Mouse (Mus musculus): ENCODE measurements around the gene Arid4a. TPM values are rescaled to one million over a fixed set of nuclear protein-coding genes. Genes with fewer than 3 reads are reported as not detected.
A peak's percentile ranks its signal among the peaks of the same experiment; 100 is the strongest.

The Arid4a gene
- polyA plus RNA-seq, 1 experiment from 2014 or later, result 34.9 TPM

DNA sequence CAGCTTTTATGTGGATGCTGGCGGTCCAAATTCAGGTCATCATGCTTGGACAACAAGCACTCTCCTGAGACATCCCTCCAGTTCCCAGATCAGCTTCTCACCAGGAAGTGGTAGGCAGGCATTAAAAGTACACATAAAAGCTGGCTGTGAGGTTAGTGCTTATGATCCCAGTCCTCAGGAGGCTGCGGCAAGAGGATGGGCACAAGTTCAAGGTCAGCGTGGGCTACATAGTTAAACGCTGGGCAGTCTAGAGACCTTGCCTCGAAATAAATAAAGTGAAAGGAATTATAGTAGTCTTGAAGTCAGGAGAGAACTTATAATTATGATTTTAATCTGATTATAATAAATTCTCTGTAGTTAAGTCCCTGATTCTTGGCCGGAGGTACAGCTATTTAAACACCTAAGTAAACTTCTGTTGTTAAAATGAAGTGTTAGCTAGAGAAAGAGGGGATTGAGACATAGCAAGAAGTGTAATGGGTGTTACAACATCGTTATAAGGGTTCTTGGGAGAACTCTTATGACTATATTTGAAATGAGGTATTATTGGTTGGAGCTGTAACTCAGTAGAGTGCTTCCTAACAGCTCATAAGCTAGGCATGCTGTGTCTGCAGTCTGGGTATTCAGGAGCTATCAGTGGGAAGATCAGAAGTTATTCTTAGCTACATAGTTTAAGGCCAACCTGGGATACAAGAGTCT lies 30.8 kb upstream of the Arid4a start:
- H3K4me1 ChIP-seq, result no peaks in the 10 kb centered on the region
- no peak overlapping the region for H3K9ac ChIP-seq
- H3K4me3 ChIP-seq (replicated peaks), result no peak overlapping the region
- H3K27ac ChIP-seq, result no peak overlapping the region
- H3K4me2 ChIP-seq, result no peak overlapping the region
- H3K36me3 ChIP-seq, result peaks cover 91% of the 10 kb centered on the region
- H3K27me3 ChIP-seq, result no peaks in the 10 kb centered on the region
- no peak for ATAC-seq (replicated peaks; ENCODE audit: low FRiP score)
- WGBS, result 95% methylated on average over 7 of the region's 7 CpGs
- H3K9me3 ChIP-seq (replicated peaks), result no peaks in the 10 kb centered on the region

DNA sequence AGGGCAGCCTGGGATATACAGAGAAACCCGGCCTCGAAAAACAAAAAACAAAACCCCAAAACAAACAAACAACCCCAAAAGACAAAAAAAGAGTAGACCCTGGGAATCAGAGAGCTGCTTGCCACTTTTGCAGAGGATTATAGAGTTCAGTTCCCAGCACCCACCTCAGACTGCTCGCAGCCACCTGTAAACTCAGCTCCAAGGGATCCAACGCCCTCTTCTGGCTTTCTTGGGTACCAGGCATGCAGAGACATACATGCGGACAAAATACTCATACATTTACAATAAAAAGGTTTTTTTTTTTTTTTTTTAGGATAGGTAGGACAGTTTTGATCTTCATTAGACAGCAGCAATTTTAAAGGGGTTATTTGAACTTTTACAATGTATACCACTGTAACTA lies 18.6 kb upstream of the Arid4a start:
- Histone ChIP-seq H3K4me2 (no peak overlapping the region), H3K36me3 (peaks cover 53% of the 10 kb centered on the region), H3K9ac (no peak overlapping the region), H3K27ac (no peak overlapping the region), H3K27me3 (no peaks in the 10 kb centered on the region), H3K4me3 (replicated peaks) (no peak overlapping the region), H3K9me3 (replicated peaks) (no peaks in the 10 kb centered on the region), H3K4me1 (peaks cover 8% of the 10 kb centered on the region)
- 94% methylated on average over 5 of the region's 5 CpGs for WGBS
- ATAC-seq (replicated peaks; ENCODE audit: low FRiP score), result no peak

GRCm38 (mm10) chr12:70999423-70999903 lies 16.3 kb upstream of the Arid4a start:
- Histone ChIP-seq H3K9me3 (replicated peaks) (no peaks in the 10 kb centered on the region), H3K27ac (peak overlapping the region; percentile 79), H3K4me3 (replicated peaks) (no peak overlapping the region), H3K4me2 (peak overlapping the region; percentile 20; the same call in 1 of the 2 replicates), H3K4me1 (peaks cover 8% of the 10 kb centered on the region), H3K27me3 (no peaks in the 10 kb centered on the region), H3K9ac (no peak overlapping the region), H3K36me3 (peaks cover 47% of the 10 kb centered on the region)
- no peak; the same call in 1 of the 2 replicates for ATAC-seq (replicated peaks; ENCODE audit: low FRiP score)
- 36% methylated on average over 5 of the region's 5 CpGs for WGBS

DNA sequence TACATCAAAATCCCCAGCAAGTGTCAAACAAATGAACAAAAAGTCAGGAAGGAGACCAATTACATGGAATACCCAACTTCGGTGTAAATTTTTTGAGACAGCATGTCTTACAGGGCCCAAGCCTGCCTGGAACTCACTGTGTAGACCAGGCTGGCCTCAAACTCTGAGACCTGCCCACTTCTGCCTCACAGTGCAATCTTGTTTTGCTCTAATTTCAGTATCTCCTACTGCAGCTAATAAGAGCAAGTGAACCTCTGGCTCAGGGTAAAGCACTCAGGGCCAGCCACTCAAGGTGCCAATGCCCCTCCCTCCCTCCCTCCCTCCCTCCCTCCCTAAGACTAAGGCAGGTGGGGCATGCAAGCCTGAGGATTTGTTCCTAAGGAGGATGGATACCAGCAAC lies 15.4 kb upstream of the Arid4a start:
- WGBS, result 84% methylated on average over 1 of the region's 1 CpGs
- H3K4me3 ChIP-seq (replicated peaks), result no peak overlapping the region
- H3K27ac ChIP-seq, result peak overlapping the region; percentile 79
- ATAC-seq (replicated peaks; ENCODE audit: low FRiP score), result no peak
- H3K27me3 ChIP-seq, result no peaks in the 10 kb centered on the region
- peaks cover 48% of the 10 kb centered on the region for H3K36me3 ChIP-seq
- H3K4me1 ChIP-seq, result peaks cover 8% of the 10 kb centered on the region
- no peak overlapping the region for H3K9ac ChIP-seq
- no peak overlapping the region for H3K4me2 ChIP-seq
- H3K9me3 ChIP-seq (replicated peaks), result no peaks in the 10 kb centered on the region

GRCm38 (mm10) chr12:71001456-71001855 lies 14.3 kb upstream of the Arid4a start:
- Histone ChIP-seq H3K9ac (no peak overlapping the region), H3K4me2 (no peak overlapping the region), H3K27ac (peak overlapping the region; percentile 11; the same call in 1 of the 2 replicates), H3K9me3 (replicated peaks) (no peaks in the 10 kb centered on the region), H3K27me3 (no peaks in the 10 kb centered on the region), H3K4me3 (replicated peaks) (no peak overlapping the region), H3K36me3 (peaks cover 48% of the 10 kb centered on the region), H3K4me1 (peaks cover 8% of the 10 kb centered on the region)
- ATAC-seq (replicated peaks; ENCODE audit: low FRiP score), result no peak
- 82% methylated on average over 6 of the region's 6 CpGs for WGBS

GRCm38 (mm10) chr12:71003760-71004426 lies 11.9 kb upstream of the Arid4a start:
- Histone ChIP-seq H3K27me3 (no peaks in the 10 kb centered on the region), H3K4me2 (no peak overlapping the region), H3K4me3 (replicated peaks) (no peak overlapping the region), H3K4me1 (peaks cover 4% of the 10 kb centered on the region), H3K9me3 (replicated peaks) (no peaks in the 10 kb centered on the region), H3K36me3 (peaks cover 57% of the 10 kb centered on the region), H3K9ac (no peak overlapping the region), H3K27ac (no peak overlapping the region)
- WGBS, result 93% methylated on average over 5 of the region's 6 CpGs
- ATAC-seq (replicated peaks; ENCODE audit: low FRiP score), result no peak

DNA sequence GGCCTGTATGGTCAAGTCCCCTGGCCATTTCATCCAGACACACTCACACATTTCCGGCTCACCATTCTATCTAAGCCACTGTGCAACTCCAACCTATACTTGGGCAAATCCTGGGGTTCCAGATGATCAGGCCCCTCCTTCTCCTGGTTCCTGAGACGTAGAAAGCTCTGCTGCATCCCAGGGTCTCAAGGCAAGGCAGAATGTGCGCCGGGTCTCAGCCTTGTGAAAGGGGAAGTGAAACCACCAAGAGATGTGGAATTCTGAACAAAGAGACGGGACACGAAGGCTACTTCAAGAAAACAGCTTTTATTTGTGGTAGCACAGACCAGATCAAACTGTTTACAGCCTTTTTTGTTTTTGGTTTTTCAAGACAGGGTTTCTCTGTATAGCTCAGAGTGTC lies 9.6 kb upstream of the Arid4a start:
- WGBS, result 89% methylated on average over 6 of the region's 6 CpGs
- Histone ChIP-seq H3K4me2 (no peak overlapping the region), H3K4me1 (no peaks in the 10 kb centered on the region; the same call in 1 of the 2 replicates), H3K4me3 (replicated peaks) (no peak overlapping the region), H3K27ac (no peak overlapping the region), H3K9me3 (replicated peaks) (no peaks in the 10 kb centered on the region), H3K27me3 (no peaks in the 10 kb centered on the region), H3K9ac (no peak overlapping the region), H3K36me3 (peaks cover 70% of the 10 kb centered on the region)
- ATAC-seq (replicated peaks; ENCODE audit: low FRiP score), result no peak

DNA sequence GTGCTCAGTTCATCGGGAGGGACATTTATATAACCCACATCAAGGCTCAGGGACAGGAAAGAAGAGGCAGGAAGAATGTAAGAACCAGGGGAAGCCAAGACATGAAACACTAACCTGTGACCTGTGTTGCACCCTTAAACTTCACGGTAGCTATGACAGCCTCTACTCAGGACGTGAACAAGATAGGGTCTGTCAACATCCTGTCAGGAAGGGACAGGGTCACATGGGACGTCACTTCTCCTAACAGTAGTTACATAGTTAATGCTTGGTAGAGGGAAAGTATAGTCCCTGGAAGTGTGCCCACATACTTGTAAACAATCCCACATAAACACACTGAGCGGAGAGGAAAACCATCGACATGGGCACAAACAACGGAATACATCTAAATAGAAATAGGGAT lies 8.9 kb upstream of the Arid4a start:
- H3K27ac ChIP-seq, result no peak overlapping the region
- H3K9ac ChIP-seq, result no peak overlapping the region
- no peak overlapping the region for H3K4me3 ChIP-seq (replicated peaks)
- H3K27me3 ChIP-seq, result no peaks in the 10 kb centered on the region
- peaks cover 2% of the 10 kb centered on the region for H3K4me1 ChIP-seq
- WGBS, result 80% methylated on average over 7 of the region's 7 CpGs
- H3K36me3 ChIP-seq, result peaks cover 73% of the 10 kb centered on the region
- no peak for ATAC-seq (replicated peaks; ENCODE audit: low FRiP score)
- no peak overlapping the region for H3K4me2 ChIP-seq
- no peaks in the 10 kb centered on the region for H3K9me3 ChIP-seq (replicated peaks)

DNA sequence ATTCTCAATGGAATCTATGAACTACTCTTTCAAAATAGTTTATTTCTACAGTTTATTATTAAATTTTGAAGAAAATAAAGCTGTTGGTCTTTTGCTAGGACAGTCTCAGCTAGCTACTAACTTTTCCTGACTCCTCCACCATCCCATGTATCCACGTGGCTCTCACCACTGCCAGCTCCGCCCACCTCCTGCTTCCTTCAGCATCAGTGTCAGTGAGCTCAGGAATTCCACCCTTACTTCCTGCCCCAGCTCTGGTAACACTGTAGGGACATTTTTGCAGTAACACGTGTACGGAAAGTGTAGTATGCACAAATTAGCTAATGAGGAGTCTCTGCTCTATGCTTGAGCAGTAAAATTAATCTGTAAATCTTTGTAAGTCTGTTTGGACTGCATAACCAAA lies 6.0 kb upstream of the Arid4a start:
- Histone ChIP-seq H3K4me1 (peaks cover 20% of the 10 kb centered on the region), H3K27me3 (no peaks in the 10 kb centered on the region), H3K4me2 (no peak overlapping the region), H3K9me3 (replicated peaks) (no peaks in the 10 kb centered on the region), H3K36me3 (peaks cover 68% of the 10 kb centered on the region), H3K4me3 (replicated peaks) (no peak overlapping the region), H3K27ac (no peak overlapping the region), H3K9ac (no peak overlapping the region)
- no peak for ATAC-seq (replicated peaks; ENCODE audit: low FRiP score)
- 52% methylated on average over 4 of the region's 4 CpGs for WGBS

- Histone ChIP-seq H3K9me3 (replicated peaks) (no peaks in the 10 kb centered on the region), H3K4me3 (replicated peaks) (peak overlapping the region; percentile 78), H3K27me3 (no peaks in the 10 kb centered on the region), H3K4me2 (peak overlapping the region; percentile 73), H3K9ac (peak overlapping the region; percentile 86), H3K27ac (peak overlapping the region; percentile 99), H3K36me3 (peaks cover 27% of the 10 kb centered on the region), H3K4me1 (peaks cover 25% of the 10 kb centered on the region)
- WGBS, result under 1% methylated on average over 32 of the region's 32 CpGs
- ATAC-seq (replicated peaks; ENCODE audit: low FRiP score), result no peak
Observed at GRCm38 (mm10) chr12:71014845-71015362, 886 bp upstream of the Arid4a start.

- peak overlapping the region; percentile 92 for H3K9ac ChIP-seq
- H3K27ac ChIP-seq, result peak overlapping the region; percentile 99
- peaks cover 35% of the 10 kb centered on the region for H3K36me3 ChIP-seq
- no peaks in the 10 kb centered on the region for H3K9me3 ChIP-seq (replicated peaks)
- 1% methylated on average over 25 of the region's 33 CpGs for WGBS
- ATAC-seq (replicated peaks; ENCODE audit: low FRiP score), result no peak; the same call in 1 of the 2 replicates
- peak overlapping the region; percentile 64 for H3K4me2 ChIP-seq
- peak overlapping the region; percentile 78 for H3K4me3 ChIP-seq (replicated peaks)
- peaks cover 25% of the 10 kb centered on the region for H3K4me1 ChIP-seq
- H3K27me3 ChIP-seq, result no peaks in the 10 kb centered on the region
Observed at GRCm38 (mm10) chr12:71016211-71016502, 367 bp downstream of the Arid4a start.

- Histone ChIP-seq H3K4me3 (replicated peaks) (peak overlapping the region; percentile 78), H3K4me1 (peaks cover 25% of the 10 kb centered on the region), H3K4me2 (peak overlapping the region; percentile 64), H3K27ac (peak overlapping the region; percentile 99), H3K36me3 (peaks cover 39% of the 10 kb centered on the region), H3K9ac (peak overlapping the region; percentile 92), H3K9me3 (replicated peaks) (no peaks in the 10 kb centered on the region), H3K27me3 (no peaks in the 10 kb centered on the region)
- under 1% methylated on average over 42 of the region's 82 CpGs for WGBS
- ATAC-seq (replicated peaks; ENCODE audit: low FRiP score), result peak; percentile 41
Observed at GRCm38 (mm10) chr12:71016503-71017241, 882 bp downstream of the Arid4a start.
